Mouse (Mus musculus) B cell, adult (primary cell): ENCODE measurements around the gene Inpp5f. TPM values are rescaled to one million over a fixed set of nuclear protein-coding genes. Genes with fewer than 3 reads are reported as not detected.

Source experiments
- total RNA-seq: library from RNA; stranded (reverse); gene quantifications from 4 replicates; pipeline ENCODE4 v1.2.4, GENCODE M21; 2023; ENCODE audit not compliant: inconsistent age

The Inpp5f gene
- 77.0 to 89.2 TPM (median 79.3 TPM) in 4 replicates for total RNA-seq

DNA sequence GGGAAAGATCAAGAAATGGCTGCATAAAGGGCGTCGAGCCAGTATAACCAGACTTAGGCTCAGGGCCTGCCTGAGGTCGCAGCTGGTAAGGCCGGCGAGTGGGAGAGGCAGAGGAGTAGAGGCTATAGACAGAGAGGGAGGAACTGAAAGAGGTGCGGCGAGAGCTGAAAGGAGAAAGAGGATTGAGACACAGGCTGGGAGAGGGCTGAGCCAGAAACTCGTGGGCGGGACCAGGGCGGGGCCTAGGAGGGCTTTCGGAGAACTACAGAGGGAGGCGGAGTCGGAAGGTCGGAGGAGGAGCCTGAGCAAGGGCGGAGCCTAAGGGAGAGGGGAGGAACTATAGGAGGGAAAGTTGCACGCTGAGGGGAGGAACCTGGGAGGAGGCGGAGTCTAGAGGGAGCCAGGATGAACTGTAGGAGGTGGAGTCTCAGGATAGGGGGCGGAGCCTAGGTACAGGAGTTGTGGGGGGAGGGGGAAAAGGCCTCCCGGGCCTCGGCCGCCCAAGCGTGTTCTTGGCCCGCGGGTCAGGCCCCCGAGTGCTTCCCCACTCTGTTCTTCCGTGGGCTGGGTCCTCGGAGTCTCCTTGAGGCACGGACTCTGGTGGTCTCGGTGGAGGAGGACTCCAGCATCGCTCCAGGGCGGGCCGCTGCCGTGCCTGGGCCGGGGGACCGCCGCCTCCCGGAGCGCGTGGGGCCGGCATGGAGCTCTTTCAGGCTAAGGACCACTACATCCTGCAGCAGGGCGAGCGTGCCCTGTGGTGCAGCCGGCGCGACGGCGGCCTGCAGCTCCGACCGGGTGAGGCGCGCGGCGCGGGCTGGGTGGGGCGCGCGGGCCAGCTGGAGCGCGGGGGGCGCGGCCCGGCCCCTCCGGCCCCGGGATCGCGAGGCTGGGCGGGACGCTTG is at the start of gene Inpp5f:
Gene Inpp5f, plus strand, starts transcription at position 432 of the 902 bp plus-strand sequence.

DNA sequence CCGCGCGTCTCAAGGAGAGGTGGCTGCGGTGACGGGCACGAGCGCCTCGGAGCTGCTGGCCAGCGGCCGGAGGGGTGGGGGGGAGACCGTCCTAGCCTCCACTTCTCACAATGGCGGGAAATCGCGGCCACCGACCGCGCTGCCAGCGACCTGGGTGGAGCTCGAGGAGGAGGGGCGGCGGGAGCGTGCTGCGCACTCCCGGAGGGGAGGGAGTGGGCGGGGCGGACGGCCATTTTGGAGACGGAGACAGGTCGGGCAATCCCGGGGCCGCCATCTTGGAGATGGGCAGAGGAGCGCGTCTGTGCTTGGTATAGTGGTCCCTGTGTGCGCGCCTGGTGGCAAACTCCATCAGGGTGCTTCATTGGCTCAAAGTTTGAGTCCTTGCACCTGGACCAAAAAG is 129.2 kb downstream of the Inpp5f start, which contains the start of gene Mcmbp:
Gene Mcmbp, minus strand, starts transcription at position 162 of the 400 bp plus-strand sequence.

DNA sequence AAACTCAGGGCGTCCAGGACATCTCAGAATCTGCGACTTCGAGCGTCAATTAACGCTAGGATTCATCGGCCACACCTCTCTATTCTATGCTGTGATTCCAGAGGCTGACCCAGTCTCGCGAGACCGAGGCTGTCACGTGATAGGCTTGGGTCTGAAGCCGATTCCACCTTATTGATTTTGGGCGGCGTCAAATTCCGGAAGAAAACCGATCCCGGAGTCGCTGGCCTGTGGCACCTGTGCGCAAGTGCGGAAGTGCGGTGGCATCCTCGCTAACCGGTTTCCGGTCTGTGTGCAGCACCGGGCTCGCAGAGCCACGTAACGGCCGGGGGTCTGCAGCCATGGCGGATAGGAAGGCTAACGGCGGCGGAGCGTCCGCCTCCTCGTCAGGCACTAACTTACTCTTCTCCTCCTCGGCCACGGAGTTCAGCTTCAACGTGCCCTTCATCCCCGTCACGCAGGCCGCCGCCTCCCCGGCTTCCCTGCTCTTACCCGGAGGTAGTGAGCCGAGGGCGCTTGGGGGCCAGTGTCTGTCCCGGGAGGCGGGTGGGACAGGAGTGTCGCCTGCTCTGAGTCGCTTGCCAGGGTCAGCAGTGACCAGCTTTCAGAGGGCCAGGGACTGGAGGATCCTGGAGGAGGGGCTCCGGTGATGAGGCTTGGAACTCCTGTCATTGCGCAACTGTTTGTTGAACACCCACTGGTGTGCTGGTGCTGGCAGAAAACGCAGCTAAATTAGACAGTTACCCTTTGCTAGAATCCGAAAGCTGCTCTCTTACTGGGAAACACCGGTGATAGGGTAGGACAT is 133.8 kb downstream of the Inpp5f start, which contains the start of gene Sec23ip:
Gene Sec23ip, plus strand, starts transcription at position 260 of the 802 bp plus-strand sequence.

Other genes with a start within 250 kb of the Inpp5f start
- gene Rgs10, start 192.6 kb upstream of the Inpp5f start, total RNA-seq: 28.3 to 36.7 TPM (median 31.9 TPM) in 4 replicates
- 151 to 155 TPM (median 152 TPM) in 4 replicates for gene Tial1, start 149.6 kb upstream of the Inpp5f start, total RNA-seq
- gene Bag3, start 87.7 kb upstream of the Inpp5f start, total RNA-seq: 1.7 to 4.1 TPM (median 2.6 TPM) in 4 replicates
- gene Mcmbp, start 129.2 kb downstream of the Inpp5f start, total RNA-seq: 69.2 to 76.3 TPM (median 71.6 TPM) in 4 replicates
- gene Sec23ip, start 133.6 kb downstream of the Inpp5f start, total RNA-seq: 34.4 to 52.5 TPM (median 44.3 TPM) in 4 replicates